Mouse (Mus musculus) forebrain, embryonic 15.5 days (tissue): ENCODE measurements around the gene Tbkbp1. TPM values are rescaled to one million over a fixed set of nuclear protein-coding genes. Genes with fewer than 3 reads are reported as not detected.

Source experiments
- ATAC-seq: fragments of 200-750 bp; cut with Nextera tagmentation; replicated peaks from 2 replicates; pipeline ENCODE4 v1.8.0; 2017; ENCODE audit warnings: mild to moderate bottlenecking, moderate TSS enrichment, moderate library complexity
- H3K27ac ChIP-seq: fragments of 300-500 bp; sonication (generic); replicated peaks from 2 replicates; pipeline ENCODE4 v1.5.1; 2015; ENCODE audit warnings: mild to moderate bottlenecking, inconsistent platforms
- H3K27me3 ChIP-seq: fragments of 300-500 bp; sonication (generic); 2 replicates; pipeline ENCODE4 v1.6.1; 2015; ENCODE audit warnings: inconsistent platforms
- H3K36me3 ChIP-seq: fragments of 300-500 bp; sonication (generic); 2 replicates; pipeline ENCODE4 v1.6.1; 2015; ENCODE audit warnings: mild to moderate bottlenecking, inconsistent platforms
- H3K4me1 ChIP-seq: fragments of 300-500 bp; sonication (generic); 2 replicates; pipeline ENCODE4 v1.6.1; 2015; ENCODE audit warnings: inconsistent platforms
- H3K4me2 ChIP-seq: fragments of 300-500 bp; sonication (generic); replicated peaks from 2 replicates; pipeline ENCODE4 v1.6.1; 2015; ENCODE audit warnings: mild to moderate bottlenecking, inconsistent platforms
- H3K4me3 ChIP-seq: fragments of 300-500 bp; sonication (generic); 2 replicates; pipeline ENCODE4 v1.5.1; 2015; ENCODE audit warnings: mild to moderate bottlenecking, inconsistent platforms
- H3K9ac ChIP-seq: fragments of 300-500 bp; sonication (generic); replicated peaks from 2 replicates; pipeline ENCODE4 v1.6.1; 2015; ENCODE audit warnings: mild to moderate bottlenecking, inconsistent platforms
- H3K9me3 ChIP-seq: fragments of 300-500 bp; sonication (generic); 2 replicates; pipeline ENCODE4 v1.6.1; 2016; ENCODE audit warnings: inconsistent platforms
- WGBS: fragments of 180-500 bp; shearing (Covaris S2); methylation state at CpG from one replicate; pipeline ENCODE4 v1.1.7; 2015; ENCODE audit warnings: mixed read lengths; 5-methylcytosine and 5-hydroxymethylcytosine counted together
- polyA plus RNA-seq: library from polyadenylated mRNA; unstranded; fragments of >200 nt; fragmentation: Nextera tagmentation; extraction: Ambion mirVana; gene quantifications from 2 replicates; pipeline ENCODE4 v1.2.1, GENCODE M21; 2015

Tbkbp1 gene
- polyA plus RNA-seq, 1 experiment from 2014 or later: 6.2 TPM

DNA sequence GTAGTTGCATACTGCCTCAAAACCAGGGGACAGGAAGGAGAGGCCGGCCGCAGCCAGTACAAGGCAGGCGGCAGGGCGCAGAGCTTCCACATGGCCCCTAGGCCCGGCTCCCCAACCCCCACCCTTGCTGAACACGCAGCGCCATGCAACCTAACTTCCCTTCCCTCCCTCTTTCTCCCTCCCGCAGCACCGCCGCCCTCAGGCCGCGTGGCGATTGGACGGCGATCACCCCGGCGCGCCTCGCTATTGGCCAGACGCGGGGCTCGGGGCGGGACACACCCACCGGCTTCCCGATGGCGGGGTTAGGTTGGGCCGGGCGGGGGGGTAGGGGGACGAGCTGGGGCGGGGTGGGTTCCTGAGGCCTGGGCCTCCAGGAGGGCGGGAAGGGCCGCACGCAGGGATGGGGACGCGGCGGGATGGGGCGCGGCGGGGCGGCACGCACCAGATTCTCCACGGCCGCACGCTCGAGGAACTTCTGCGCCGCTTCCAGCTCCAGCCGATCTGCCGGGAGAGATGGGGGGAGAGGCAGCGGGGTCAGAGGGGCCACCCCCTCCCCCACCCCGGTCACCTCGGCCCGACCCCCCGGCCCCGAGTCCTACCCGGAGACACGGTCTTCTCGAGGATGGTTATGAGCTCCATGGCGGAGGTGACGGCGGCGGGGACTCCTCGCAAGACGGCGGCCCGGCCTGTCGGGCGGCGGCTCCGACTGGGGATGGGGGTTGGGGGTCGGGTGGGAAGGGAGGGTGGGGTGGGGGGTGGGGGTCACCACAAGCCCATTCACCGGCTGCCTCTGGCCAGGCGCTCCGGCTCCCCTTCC is 35.9 kb upstream of the Tbkbp1 start:
- ATAC-seq: peak; percentile 63

DNA sequence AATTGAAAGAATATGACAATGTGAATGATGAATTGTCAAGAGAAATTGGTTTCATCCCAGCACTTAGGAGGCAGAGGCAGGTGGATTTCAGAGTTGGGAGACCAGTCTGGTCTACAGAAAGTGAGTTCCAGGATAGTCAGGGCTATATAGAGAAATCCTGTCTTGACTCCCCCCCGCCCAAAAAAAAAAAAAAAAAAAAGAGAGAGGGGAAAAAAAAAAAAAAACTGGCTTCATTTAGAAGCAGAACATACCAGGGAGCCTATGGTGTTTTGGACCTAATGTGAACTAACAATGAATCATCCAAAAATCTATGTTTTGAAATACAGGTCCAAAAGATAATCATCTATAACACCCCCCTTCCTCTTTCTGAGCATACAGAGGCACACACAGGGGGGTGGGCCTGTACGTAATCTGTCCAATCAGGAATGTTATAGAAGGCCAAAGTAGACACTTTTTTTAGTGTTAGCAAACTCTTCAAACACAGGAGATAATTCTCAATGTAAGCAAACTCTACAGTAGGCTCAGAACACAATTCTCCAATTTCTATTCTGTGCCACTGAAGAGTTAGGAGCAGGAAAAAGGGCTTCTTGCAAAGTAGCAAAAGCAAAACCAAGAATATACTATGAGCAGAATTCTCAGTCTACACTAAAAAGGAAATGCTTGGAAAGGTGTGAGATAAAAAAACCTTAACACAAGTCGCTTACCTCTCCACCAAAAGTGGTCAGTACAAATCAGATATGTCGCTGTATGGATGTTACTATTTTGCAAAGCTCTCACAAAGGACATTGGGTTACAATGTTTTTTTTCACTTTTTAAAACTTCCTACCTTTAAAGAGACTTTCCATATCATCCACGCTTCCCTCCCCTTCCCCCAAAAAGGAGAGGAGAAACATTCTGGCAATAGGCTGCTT is 34.7 kb upstream of the Tbkbp1 start:
- no peak for ATAC-seq
- peaks cover 39% of the 10 kb centered on the region for H3K4me1 ChIP-seq
- 66% methylated on average over 5 of the region's 5 CpGs for WGBS
- peak overlapping the region; percentile 53; the same call in 1 of the 2 replicates for H3K9ac ChIP-seq
- H3K4me2 ChIP-seq: peak overlapping the region; percentile 92
- no peaks in the 10 kb centered on the region for H3K27me3 ChIP-seq
- H3K4me3 ChIP-seq: peak overlapping the region; percentile 99
- peaks cover 49% of the 10 kb centered on the region for H3K36me3 ChIP-seq
- H3K9me3 ChIP-seq: no peaks in the 10 kb centered on the region
- H3K27ac ChIP-seq: no peak overlapping the region; the same call in 1 of the 2 replicates

More for the DNA sequence above, 35.9 kb upstream of the Tbkbp1 start:
- Histone ChIP-seq H3K27ac (peak overlapping the region; percentile 98), H3K36me3 (peaks cover 37% of the 10 kb centered on the region), H3K4me1 (peaks cover 39% of the 10 kb centered on the region), H3K9me3 (no peaks in the 10 kb centered on the region), H3K4me3 (peak overlapping the region; percentile 99), H3K9ac (peak overlapping the region; percentile 90), H3K4me2 (peak overlapping the region; percentile 92), H3K27me3 (no peaks in the 10 kb centered on the region)
- under 1% methylated on average over 69 of the region's 74 CpGs for WGBS

DNA sequence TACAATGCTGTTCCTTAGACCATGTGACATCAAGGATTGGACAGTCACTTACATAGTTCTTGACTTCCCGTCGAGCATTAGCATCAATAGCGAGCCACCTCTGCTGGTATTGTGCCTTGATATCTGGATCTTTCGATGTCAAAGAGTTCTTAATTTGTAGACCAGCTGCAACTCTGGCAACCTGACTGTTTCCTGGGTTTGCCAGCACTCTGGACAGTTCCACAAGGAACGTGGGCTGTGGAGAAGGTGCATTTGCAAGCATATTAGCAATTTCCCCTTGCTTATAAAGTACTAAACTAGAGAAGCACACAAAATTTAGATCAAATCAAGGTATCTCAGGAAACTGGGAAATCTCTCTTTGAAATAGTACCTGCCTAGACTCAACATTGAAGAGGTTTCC is 33.6 kb upstream of the Tbkbp1 start:
- H3K27me3 ChIP-seq: no peaks in the 10 kb centered on the region
- no peak overlapping the region for H3K27ac ChIP-seq
- no peak overlapping the region for H3K4me3 ChIP-seq
- no peak for ATAC-seq
- no peak overlapping the region for H3K9ac ChIP-seq
- H3K9me3 ChIP-seq: no peaks in the 10 kb centered on the region
- H3K4me1 ChIP-seq: peaks cover 39% of the 10 kb centered on the region
- H3K36me3 ChIP-seq: peaks cover 60% of the 10 kb centered on the region
- H3K4me2 ChIP-seq: no peak overlapping the region
- 78% methylated on average over 5 of the region's 5 CpGs for WGBS

DNA sequence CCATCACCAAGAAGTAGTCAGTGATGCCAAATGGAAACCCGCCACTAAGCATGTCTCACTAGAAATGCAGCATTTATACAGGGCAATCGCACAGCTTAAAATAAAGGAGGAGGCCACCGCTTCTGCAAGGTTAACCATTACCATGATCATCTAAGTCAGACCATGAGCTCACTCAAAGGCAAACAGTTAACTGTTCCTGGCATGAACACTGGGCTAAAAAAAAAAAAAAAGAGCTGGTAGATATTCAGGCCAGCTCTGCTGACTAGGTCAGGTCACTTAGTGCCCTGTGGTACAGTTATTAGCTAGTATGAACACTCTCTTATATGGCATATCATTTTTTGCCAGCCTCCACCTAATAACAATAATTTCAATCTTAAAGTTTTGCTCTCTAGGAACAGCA is 31.2 kb upstream of the Tbkbp1 start:
- WGBS: 95% methylated on average over 3 of the region's 3 CpGs
- no peak overlapping the region for H3K9ac ChIP-seq
- ATAC-seq: no peak
- no peak overlapping the region for H3K4me3 ChIP-seq
- H3K4me1 ChIP-seq: peaks cover 31% of the 10 kb centered on the region
- H3K4me2 ChIP-seq: no peak overlapping the region
- H3K27ac ChIP-seq: no peak overlapping the region
- peaks cover 83% of the 10 kb centered on the region for H3K36me3 ChIP-seq
- no peaks in the 10 kb centered on the region for H3K27me3 ChIP-seq
- H3K9me3 ChIP-seq: no peaks in the 10 kb centered on the region

DNA sequence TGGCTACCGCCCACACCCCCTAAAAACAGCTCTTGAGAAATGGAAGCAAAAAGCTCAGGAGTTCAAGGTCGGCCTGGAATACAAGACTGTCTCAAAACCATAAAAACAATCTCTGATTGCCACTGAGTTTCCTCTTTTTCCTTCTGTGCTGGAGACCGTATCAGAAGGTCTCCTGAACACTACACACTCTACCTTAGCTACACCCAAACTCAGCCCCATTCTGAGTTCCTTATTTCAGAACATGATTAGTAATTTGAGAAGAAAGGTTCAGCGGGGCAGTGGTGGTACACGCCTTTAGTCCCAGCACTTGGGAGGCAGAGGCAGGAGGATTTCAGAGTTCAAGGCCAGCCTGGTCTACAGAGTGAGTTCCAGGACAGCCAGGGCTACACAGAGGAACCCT is 29.8 kb upstream of the Tbkbp1 start:
- no peaks in the 10 kb centered on the region for H3K27me3 ChIP-seq
- no peak overlapping the region for H3K4me2 ChIP-seq
- H3K4me3 ChIP-seq: no peak overlapping the region
- no peak overlapping the region for H3K27ac ChIP-seq
- H3K4me1 ChIP-seq: peaks cover 24% of the 10 kb centered on the region
- H3K9me3 ChIP-seq: no peaks in the 10 kb centered on the region
- H3K9ac ChIP-seq: no peak overlapping the region
- WGBS: 81% methylated on average over 5 of the region's 5 CpGs
- peaks cover 96% of the 10 kb centered on the region for H3K36me3 ChIP-seq
- ATAC-seq: no peak

DNA sequence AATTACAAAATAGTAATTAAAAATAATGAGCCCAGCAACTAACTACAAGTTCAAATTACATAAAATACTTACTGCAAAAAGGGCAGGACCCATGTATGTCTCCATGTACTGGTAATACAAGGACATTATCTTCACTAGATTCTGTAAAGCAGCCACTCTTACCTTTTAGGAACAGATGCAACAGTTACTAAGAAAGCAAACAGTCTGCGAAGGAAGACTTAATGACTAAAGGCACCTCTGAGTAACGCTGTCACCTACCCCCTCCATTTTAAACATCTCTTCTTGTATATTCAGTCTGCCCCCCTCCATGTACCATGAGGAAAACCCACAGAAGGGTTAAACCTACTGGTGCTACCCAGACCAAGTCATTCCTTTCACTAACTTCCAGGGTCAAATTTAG is 26.9 kb upstream of the Tbkbp1 start:
- H3K4me2 ChIP-seq: no peak overlapping the region
- ATAC-seq: no peak
- 93% methylated on average over 2 of the region's 2 CpGs for WGBS

DNA sequence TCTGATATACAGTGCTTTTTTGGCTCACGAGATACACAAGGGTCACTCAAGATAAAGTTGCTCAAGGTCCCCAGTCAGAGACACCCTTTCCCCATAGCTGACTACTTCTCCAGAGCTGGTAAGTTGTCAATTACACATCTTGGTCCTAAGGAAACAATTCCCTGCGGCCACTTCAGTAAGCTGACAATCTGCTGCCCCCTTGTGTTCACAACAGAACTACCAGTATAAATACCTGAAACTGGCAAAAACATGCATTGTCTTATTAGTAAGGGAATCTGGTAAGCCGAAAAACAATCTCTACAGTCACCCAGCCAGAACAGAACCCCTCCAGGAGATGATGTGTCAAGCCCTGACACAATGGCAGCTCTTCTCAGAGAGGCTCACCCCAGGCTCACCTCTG is 25.6 kb upstream of the Tbkbp1 start:
- H3K4me2 ChIP-seq: no peak overlapping the region
- H3K9me3 ChIP-seq: no peaks in the 10 kb centered on the region
- no peaks in the 10 kb centered on the region for H3K4me1 ChIP-seq
- ATAC-seq: no peak
- no peak overlapping the region for H3K27ac ChIP-seq
- H3K27me3 ChIP-seq: no peaks in the 10 kb centered on the region
- H3K9ac ChIP-seq: no peak overlapping the region
- H3K4me3 ChIP-seq: no peak overlapping the region
- peaks cover 97% of the 10 kb centered on the region for H3K36me3 ChIP-seq
- WGBS: 42% methylated on average over 3 of the region's 3 CpGs

More for the DNA sequence above, 26.9 kb upstream of the Tbkbp1 start:
- H3K9me3 ChIP-seq: no peaks in the 10 kb centered on the region
- peaks cover 3% of the 10 kb centered on the region; the same call in 1 of the 2 replicates for H3K4me1 ChIP-seq
- no peak overlapping the region for H3K4me3 ChIP-seq
- H3K27me3 ChIP-seq: no peaks in the 10 kb centered on the region
- H3K9ac ChIP-seq: no peak overlapping the region
- peaks cover 98% of the 10 kb centered on the region for H3K36me3 ChIP-seq
- no peak overlapping the region for H3K27ac ChIP-seq

DNA sequence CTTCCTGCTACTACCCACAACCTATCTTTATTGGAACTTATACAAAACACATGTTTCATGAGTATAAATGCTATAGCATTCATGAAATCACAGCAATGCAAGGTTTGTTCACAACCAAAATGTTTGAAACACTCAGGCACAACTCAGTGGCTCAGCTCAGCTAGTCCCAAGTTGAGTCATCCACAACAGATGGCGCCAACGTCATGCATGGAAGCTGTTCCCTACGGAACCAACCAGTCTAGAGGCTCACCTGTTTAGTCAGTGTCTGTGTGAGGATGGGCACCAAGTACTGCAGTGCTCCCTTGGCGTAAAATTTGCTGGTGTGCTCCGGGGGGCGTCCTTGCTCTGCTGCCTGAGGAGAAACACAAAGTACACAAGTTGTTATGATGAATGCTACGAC is 24.2 kb upstream of the Tbkbp1 start:
- no peak overlapping the region for H3K4me2 ChIP-seq
- no peak overlapping the region for H3K27ac ChIP-seq
- no peak for ATAC-seq
- H3K4me3 ChIP-seq: no peak overlapping the region
- H3K4me1 ChIP-seq: no peaks in the 10 kb centered on the region
- no peaks in the 10 kb centered on the region for H3K27me3 ChIP-seq
- H3K36me3 ChIP-seq: peaks cover 97% of the 10 kb centered on the region
- WGBS: 94% methylated on average over 7 of the region's 7 CpGs
- H3K9ac ChIP-seq: no peak overlapping the region
- no peaks in the 10 kb centered on the region for H3K9me3 ChIP-seq

DNA sequence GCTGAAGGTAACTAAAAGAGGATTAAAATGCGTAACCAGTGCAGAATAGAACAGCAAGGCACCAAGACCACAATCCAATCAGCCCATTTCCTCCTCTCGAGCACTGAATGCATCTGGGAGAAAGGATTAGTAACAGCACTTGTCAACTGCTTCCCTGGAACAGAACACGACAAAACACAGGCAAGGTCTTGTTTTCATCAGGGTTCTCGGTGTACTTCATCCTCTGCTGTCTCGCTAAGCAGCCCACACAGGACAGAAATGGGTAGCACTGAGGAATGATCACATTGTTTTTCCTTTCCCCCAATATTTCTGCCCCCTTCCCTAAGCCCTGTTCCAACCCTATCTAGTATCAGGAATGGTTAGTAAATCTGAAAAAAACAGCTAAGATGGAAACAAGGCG is 9.0 kb upstream of the Tbkbp1 start:
- WGBS: 61% methylated on average over 6 of the region's 6 CpGs

DNA sequence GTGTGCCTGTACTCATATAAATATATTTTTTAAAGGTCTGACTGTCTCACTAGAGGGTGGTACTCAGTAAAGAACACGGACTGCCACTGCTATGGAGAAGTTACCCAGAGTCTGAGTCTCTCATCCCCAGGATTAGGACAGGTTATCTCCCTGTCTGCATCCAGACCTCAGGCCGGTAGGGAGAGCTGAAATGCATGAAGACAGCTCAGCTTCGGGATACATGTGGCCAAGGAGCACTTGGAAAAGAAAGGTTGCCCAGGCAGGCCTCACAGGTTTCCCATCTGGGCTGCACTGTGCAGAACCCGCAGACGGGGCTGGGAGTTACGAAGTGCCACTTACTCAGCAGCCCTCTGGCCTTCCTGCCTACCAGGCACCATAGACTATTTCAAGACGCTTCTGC is 5.7 kb upstream of the Tbkbp1 start:
- H3K36me3 ChIP-seq: peaks cover 62% of the 10 kb centered on the region
- 64% methylated on average over 7 of the region's 7 CpGs for WGBS
- no peak overlapping the region for H3K4me2 ChIP-seq
- H3K27ac ChIP-seq: no peak overlapping the region
- H3K9me3 ChIP-seq: no peaks in the 10 kb centered on the region
- H3K9ac ChIP-seq: no peak overlapping the region
- H3K4me1 ChIP-seq: peaks cover 9% of the 10 kb centered on the region
- H3K4me3 ChIP-seq: no peak overlapping the region
- H3K27me3 ChIP-seq: no peaks in the 10 kb centered on the region
- ATAC-seq: no peak

More for the DNA sequence above, 9.0 kb upstream of the Tbkbp1 start:
- Histone ChIP-seq H3K9ac (no peak overlapping the region), H3K4me3 (no peak overlapping the region), H3K4me2 (no peak overlapping the region), H3K27ac (no peak overlapping the region), H3K36me3 (peaks cover 87% of the 10 kb centered on the region), H3K9me3 (no peaks in the 10 kb centered on the region), H3K4me1 (no peaks in the 10 kb centered on the region), H3K27me3 (no peaks in the 10 kb centered on the region)
- no peak for ATAC-seq

DNA sequence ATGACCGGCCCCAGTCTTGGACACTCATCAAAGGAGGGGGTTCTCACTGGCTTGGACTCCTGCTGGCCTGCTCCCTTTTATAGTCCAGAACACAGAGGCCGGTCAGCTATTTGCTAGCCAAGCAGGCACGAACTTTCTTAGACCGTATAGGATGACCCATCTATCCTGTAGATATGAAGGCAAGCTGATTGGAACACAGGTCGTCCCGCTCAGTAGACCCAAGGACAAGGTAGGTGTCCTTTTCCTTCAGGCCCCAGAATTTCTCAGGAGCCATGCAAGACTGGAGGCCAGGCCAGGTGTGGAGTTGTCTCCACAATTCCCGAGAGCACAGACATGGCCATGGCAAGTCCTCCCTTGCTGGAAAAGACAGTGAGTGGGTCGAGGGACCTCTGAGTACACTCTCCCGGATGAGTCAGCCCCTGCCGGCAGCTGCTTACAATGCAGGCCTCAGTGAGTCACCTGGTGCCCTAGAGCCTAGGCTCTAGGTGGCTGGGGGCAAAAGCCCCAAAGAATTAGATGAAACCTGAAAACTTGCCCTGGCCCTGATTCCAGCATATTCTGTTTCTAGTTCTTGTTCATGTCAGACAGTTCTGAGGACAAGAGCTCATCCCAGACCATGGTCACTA is 1.5 kb upstream of the Tbkbp1 start:
- peak overlapping the region; percentile 93; the same call in 1 of the 2 replicates for H3K4me3 ChIP-seq
- H3K9ac ChIP-seq: 0 out of 2 replicates have a peak overlapping the region, but pooled peaks have one; percentile 85
- peak overlapping the region; percentile 82; the same call in 1 of the 2 replicates for H3K4me2 ChIP-seq
- no peak for ATAC-seq
- WGBS: 16% methylated on average over 10 of the region's 10 CpGs
- no peak overlapping the region for H3K27ac ChIP-seq
- no peaks in the 10 kb centered on the region for H3K27me3 ChIP-seq
- peaks cover 21% of the 10 kb centered on the region for H3K36me3 ChIP-seq
- peaks cover 33% of the 10 kb centered on the region for H3K4me1 ChIP-seq
- H3K9me3 ChIP-seq: no peaks in the 10 kb centered on the region

DNA sequence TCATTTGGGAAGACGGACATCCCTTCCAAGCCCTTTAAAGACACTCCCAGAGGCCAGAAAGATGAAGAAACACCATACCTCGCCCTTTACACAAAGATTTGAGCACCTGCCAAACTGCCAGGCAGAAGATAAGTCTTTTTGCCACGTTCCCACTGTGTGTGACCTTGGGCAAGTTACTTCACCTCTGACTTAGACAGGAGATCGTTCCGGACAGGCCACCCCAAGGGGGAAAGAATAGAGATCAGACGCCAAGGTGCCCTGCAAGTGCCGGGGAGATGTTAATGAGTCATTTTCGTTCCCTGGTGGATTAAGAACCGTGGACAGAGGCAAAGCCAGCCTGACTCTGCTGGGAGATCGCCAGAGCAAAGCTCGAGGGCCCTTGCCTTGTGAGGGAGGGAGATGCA is 730 bp upstream of the Tbkbp1 start:
- Histone ChIP-seq H3K4me1 (peaks cover 33% of the 10 kb centered on the region), H3K27ac (no peak overlapping the region), H3K27me3 (no peaks in the 10 kb centered on the region), H3K9ac (peak overlapping the region; percentile 85), H3K36me3 (peaks cover 18% of the 10 kb centered on the region), H3K4me2 (peak overlapping the region; percentile 82), H3K9me3 (no peaks in the 10 kb centered on the region), H3K4me3 (peak overlapping the region; percentile 93)
- WGBS: 1% methylated on average over 11 of the region's 11 CpGs
- ATAC-seq: no peak
